Mouse (Mus musculus) bone marrow, adult 2 months (tissue): ENCODE results near the gene Aurkaip1.

Experiments used
- CTCF ChIP-seq: fragments of 200-500 bp; IDR thresholded peaks from 2 replicates; pipeline ENCODE4 v1.5.1; 2011; ENCODE audit warnings: low read length, control low read depth; ENCODE audit not compliant: control insufficient read depth, insufficient read depth
- POLR2A ChIP-seq: fragments of 200-500 bp; IDR thresholded peaks from 2 replicates; pipeline ENCODE4 v1.6.1; 2011; ENCODE audit warnings: low read depth, mild to moderate bottlenecking, control low read depth, low read length, borderline replicate concordance; ENCODE audit not compliant: control insufficient read depth

DNA sequence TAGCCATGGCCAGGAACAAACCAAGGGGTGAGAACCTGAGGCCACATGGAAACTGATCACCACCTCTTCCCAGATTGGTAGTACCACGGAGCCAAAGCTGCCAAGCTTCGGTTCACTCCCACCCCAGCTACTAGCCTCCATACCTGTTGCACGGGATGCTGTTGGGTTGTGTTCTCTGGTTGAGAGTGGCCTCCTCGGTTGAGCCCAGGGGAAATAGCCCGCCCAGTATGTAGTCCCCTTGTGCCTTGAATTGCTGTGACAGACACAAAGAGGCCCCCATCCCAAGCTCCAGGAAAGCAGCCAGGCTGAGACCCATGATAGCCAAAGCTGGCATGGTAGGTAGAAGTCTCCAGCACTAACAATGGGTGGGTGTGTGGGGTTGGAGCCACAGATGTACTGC is 31.9 kb downstream of the Aurkaip1 start, which contains the start of gene Tas1r3:
- TF ChIP-seq CTCF, result no peak
- no peak for TF ChIP-seq POLR2A
